Mouse (Mus musculus): ENCODE data around the gene Exph5. TPM values are rescaled to one million over a fixed set of nuclear protein-coding genes. Genes with fewer than 3 reads are reported as not detected.
A peak's percentile ranks its signal among the peaks of the same experiment; 100 is the strongest.

Gene Exph5
- polyA plus RNA-seq (2015; fragmentation: Nextera tagmentation; extraction: Ambion mirVana), result 0.18 and 0.36 TPM in 2 replicates

- Histone ChIP-seq H3K4me2 (ENCODE audit: low read depth, low read length) (peak within 1 kb of the TSS; percentile 66), H3K4me3 (ENCODE audit: low read depth, low read length) (peak within 1 kb of the TSS; percentile 39), H3K9ac (replicated peaks) (0 out of 2 replicates have a peak within 1 kb of the TSS, but pooled peaks have one; percentile 11), H3K27me3 (ENCODE audit: insufficient read depth, low read length) (no peaks in the 10 kb centered on the region), H3K36me3 (replicated peaks; ENCODE audit: insufficient read depth, low read length) (no peaks in the 10 kb centered on the region), H3K27ac (ENCODE audit: low read depth) (no peak within 1 kb of the TSS), H3K4me1 (ENCODE audit: insufficient read depth) (peaks cover 8% of the 10 kb centered on the region; the same call in 1 of the 2 replicates), H3K9me3 (ENCODE audit: low read length) (no peaks in the 10 kb centered on the region)
- peak; percentile 75 for ATAC-seq
- under 1% methylated on average over 11 of the region's 11 CpGs for WGBS (ENCODE audit: insufficient replicate concordance)
- DNase-seq, result peak; percentile 63
- no peak for TF ChIP-seq EP300 (IDR thresholded peaks at IDR 0.05; ENCODE audit: low read depth)
- no peak for TF ChIP-seq CTCF (IDR thresholded peaks at IDR 0.05; ENCODE audit: low read depth)
These were observed at the start of gene Exph5 for GRCm38 (mm10) chr9:53301269-53301720. Gene Exph5, plus strand, starts transcription at chr9:53301670.

DNA sequence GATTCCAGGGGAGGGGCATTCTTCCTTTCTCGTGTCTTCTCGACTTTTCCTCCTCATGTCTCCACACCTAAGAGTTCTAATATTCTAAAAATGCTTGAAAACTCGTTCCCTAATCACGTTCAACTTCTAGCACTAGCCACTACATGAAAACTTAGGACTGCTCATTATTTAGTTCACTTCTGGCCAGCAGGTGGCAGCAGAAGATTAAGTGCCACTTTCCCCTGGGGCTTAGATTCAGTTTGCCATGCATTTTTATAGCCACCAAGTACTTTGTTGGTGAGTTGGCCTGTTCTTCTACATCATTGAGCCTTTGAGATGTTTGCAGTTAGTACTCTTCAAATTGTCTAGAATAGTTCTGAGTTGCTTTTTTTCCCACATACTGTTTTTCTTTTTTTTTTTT, 47.1 kb upstream of the Exph5 start:
- DNase-seq (peak; percentile 72), ATAC-seq (peak; percentile 45; the same call in 1 of the 2 replicates)
- Histone ChIP-seq H3K27me3 (ENCODE audit: insufficient read depth, low read length) (no peaks in the 10 kb centered on the region), H3K27ac (ENCODE audit: low read depth) (no peak overlapping the region), H3K4me1 (ENCODE audit: insufficient read depth) (no peaks in the 10 kb centered on the region), H3K36me3 (replicated peaks; ENCODE audit: insufficient read depth, low read length) (no peaks in the 10 kb centered on the region), H3K9ac (replicated peaks) (no peak overlapping the region), H3K4me3 (ENCODE audit: low read depth, low read length) (no peak overlapping the region), H3K4me2 (ENCODE audit: low read depth, low read length) (no peak overlapping the region), H3K9me3 (ENCODE audit: low read length) (no peaks in the 10 kb centered on the region)
- TF ChIP-seq EP300 (IDR thresholded peaks at IDR 0.05; ENCODE audit: low read depth) (no peak), CTCF (IDR thresholded peaks at IDR 0.05; ENCODE audit: low read depth) (peak; percentile 93)
- 3% methylated on average over 4 of the region's 4 CpGs for WGBS (ENCODE audit: insufficient replicate concordance)

- Histone ChIP-seq H3K4me1 (ENCODE audit: insufficient read depth) (no peaks in the 10 kb centered on the region), H3K4me2 (ENCODE audit: low read depth, low read length) (no peak overlapping the region), H3K27ac (ENCODE audit: low read depth) (no peak overlapping the region), H3K9me3 (ENCODE audit: low read length) (no peaks in the 10 kb centered on the region), H3K4me3 (ENCODE audit: low read depth, low read length) (no peak overlapping the region), H3K36me3 (replicated peaks; ENCODE audit: insufficient read depth, low read length) (no peaks in the 10 kb centered on the region), H3K27me3 (ENCODE audit: insufficient read depth, low read length) (no peaks in the 10 kb centered on the region), H3K9ac (replicated peaks) (no peak overlapping the region)
- ATAC-seq (no peak), DNase-seq (no peak)
- 68% methylated on average over 4 of the region's 4 CpGs for WGBS (ENCODE audit: insufficient replicate concordance)
- TF ChIP-seq CTCF (IDR thresholded peaks at IDR 0.05; ENCODE audit: low read depth) (no peak), EP300 (IDR thresholded peaks at IDR 0.05; ENCODE audit: low read depth) (no peak)
These were observed 44.7 kb upstream of the Exph5 start for GRCm38 (mm10) chr9:53256690-53257305.

DNA sequence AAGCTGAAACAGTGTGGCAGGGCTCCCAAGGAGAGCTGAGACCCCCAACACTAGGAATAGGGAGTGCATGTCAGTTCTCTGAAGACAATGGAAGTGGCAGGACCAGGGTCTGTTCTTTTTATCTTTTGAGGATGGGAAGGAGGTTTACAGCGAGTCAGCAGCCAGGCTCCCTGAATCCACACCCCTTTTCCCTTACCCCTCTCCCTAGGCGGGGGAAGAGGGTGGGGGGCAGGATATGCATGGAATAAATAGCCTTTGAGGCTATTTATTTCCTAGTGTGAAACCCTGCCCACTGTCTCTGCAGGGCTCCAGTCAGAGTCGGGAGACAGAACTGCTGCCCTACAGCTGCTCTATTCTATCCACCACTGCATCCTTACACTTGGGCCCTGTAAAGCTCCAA, 43.7 kb upstream of the Exph5 start:
- 46% methylated on average over 3 of the region's 3 CpGs for WGBS (ENCODE audit: insufficient replicate concordance)
- TF ChIP-seq CTCF (IDR thresholded peaks at IDR 0.05; ENCODE audit: low read depth) (no peak), EP300 (IDR thresholded peaks at IDR 0.05; ENCODE audit: low read depth) (no peak)
- no peak for ATAC-seq

DNA sequence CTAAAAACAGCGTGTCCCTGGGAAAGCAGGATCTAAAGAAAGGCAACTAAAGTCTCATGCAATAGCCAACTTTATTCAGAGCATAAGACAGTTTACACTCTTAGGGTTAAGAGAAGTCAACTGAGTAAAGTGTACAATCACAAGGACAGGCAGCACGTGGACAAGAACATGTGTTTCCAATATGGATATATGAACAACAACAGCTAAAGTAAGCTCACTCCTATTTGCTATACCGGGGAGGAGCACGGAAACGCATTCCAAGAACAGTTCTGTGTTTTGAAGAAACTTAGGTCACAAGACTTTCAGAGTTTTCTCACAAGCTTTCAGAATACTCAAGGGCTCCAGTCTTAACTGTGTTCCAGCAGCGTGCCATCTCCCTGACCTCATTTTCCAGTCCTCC, 43.3 kb upstream of the Exph5 start:
- Histone ChIP-seq H3K4me1 (ENCODE audit: insufficient read depth) (no peaks in the 10 kb centered on the region), H3K27ac (ENCODE audit: low read depth) (no peak overlapping the region), H3K9ac (replicated peaks) (no peak overlapping the region), H3K36me3 (replicated peaks; ENCODE audit: insufficient read depth, low read length) (no peaks in the 10 kb centered on the region), H3K9me3 (ENCODE audit: low read length) (no peaks in the 10 kb centered on the region), H3K27me3 (ENCODE audit: insufficient read depth, low read length) (no peaks in the 10 kb centered on the region), H3K4me3 (ENCODE audit: low read depth, low read length) (no peak overlapping the region), H3K4me2 (ENCODE audit: low read depth, low read length) (no peak overlapping the region)
- no peak for TF ChIP-seq CTCF (IDR thresholded peaks at IDR 0.05; ENCODE audit: low read depth)
- no peak for TF ChIP-seq EP300 (IDR thresholded peaks at IDR 0.05; ENCODE audit: low read depth)
- ATAC-seq (no peak), DNase-seq (no peak)
- WGBS (ENCODE audit: insufficient replicate concordance), result 46% methylated on average over 6 of the region's 6 CpGs

More for the DNA sequence above, 43.7 kb upstream of the Exph5 start:
- no peak overlapping the region for H3K4me2 ChIP-seq (ENCODE audit: low read depth, low read length)
- H3K9me3 ChIP-seq (ENCODE audit: low read length), result no peaks in the 10 kb centered on the region
- no peak overlapping the region for H3K4me3 ChIP-seq (ENCODE audit: low read depth, low read length)
- no peak for DNase-seq
- no peaks in the 10 kb centered on the region for H3K36me3 ChIP-seq (replicated peaks; ENCODE audit: insufficient read depth, low read length)
- H3K9ac ChIP-seq (replicated peaks), result no peak overlapping the region
- no peak overlapping the region for H3K27ac ChIP-seq (ENCODE audit: low read depth)
- no peaks in the 10 kb centered on the region for H3K4me1 ChIP-seq (ENCODE audit: insufficient read depth)
- H3K27me3 ChIP-seq (ENCODE audit: insufficient read depth, low read length), result no peaks in the 10 kb centered on the region

DNA sequence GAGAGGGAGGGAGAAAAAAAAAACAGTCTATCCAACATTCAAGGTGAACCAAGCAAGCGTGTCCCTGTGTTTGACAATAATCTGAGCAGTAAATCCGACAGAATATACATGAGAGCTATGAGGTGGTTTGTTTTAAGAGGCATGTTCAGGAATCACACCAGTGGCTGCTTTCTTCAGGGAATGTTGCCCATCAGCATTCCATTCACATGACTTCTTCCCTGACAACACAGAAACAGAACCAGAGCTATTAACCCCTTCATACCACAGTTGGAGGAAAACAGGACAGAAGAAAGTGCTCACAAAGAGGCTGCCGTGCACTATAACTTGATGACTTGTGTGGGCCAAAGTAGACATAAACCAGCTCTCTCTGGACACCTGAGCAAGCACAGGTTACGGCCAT, 37.1 kb upstream of the Exph5 start:
- H3K9me3 ChIP-seq (ENCODE audit: low read length), result no peaks in the 10 kb centered on the region
- H3K27ac ChIP-seq (ENCODE audit: low read depth), result no peak overlapping the region
- H3K36me3 ChIP-seq (replicated peaks; ENCODE audit: insufficient read depth, low read length), result no peaks in the 10 kb centered on the region
- 69% methylated on average over 4 of the region's 4 CpGs for WGBS (ENCODE audit: insufficient replicate concordance)
- H3K27me3 ChIP-seq (ENCODE audit: insufficient read depth, low read length), result no peaks in the 10 kb centered on the region
- TF ChIP-seq CTCF (IDR thresholded peaks at IDR 0.05; ENCODE audit: low read depth) (no peak), EP300 (IDR thresholded peaks at IDR 0.05; ENCODE audit: low read depth) (no peak)
- DNase-seq (no peak), ATAC-seq (no peak)
- H3K9ac ChIP-seq (replicated peaks), result no peak overlapping the region
- no peak overlapping the region for H3K4me2 ChIP-seq (ENCODE audit: low read depth, low read length)
- H3K4me3 ChIP-seq (ENCODE audit: low read depth, low read length), result no peak overlapping the region
- no peaks in the 10 kb centered on the region for H3K4me1 ChIP-seq (ENCODE audit: insufficient read depth)
